Mouse (Mus musculus) bone marrow macrophage, adult 2 months (primary cell): ENCODE measurements around the gene Tprgl. TPM values are rescaled to one million over a fixed set of nuclear protein-coding genes. Genes with fewer than 3 reads are reported as not detected.

Source experiments
- H3K27ac ChIP-seq: 2 replicates; pipeline ENCODE4 v1.5.1; 2012; ENCODE audit warnings: low read depth, low read length; ENCODE audit not compliant: insufficient read depth
- H3K4me1 ChIP-seq: 2 replicates; pipeline ENCODE4 v1.6.1; 2012; ENCODE audit warnings: low read length; ENCODE audit not compliant: control insufficient read depth, insufficient read depth
- H3K4me3 ChIP-seq: 2 replicates; pipeline ENCODE4 v1.5.1; 2012; ENCODE audit warnings: mild to moderate bottlenecking, low read length, moderate library complexity; ENCODE audit not compliant: insufficient read depth
- CTCF ChIP-seq: IDR thresholded peaks from 2 replicates; pipeline ENCODE4 v1.5.1; 2012; ENCODE audit warnings: low read depth, mild to moderate bottlenecking, low read length, moderate library complexity
- POLR2A ChIP-seq: IDR thresholded peaks from 2 replicates; pipeline ENCODE4 v1.6.1; 2012; ENCODE audit warnings: mild to moderate bottlenecking, low read depth, low read length, borderline replicate concordance
- polyA plus RNA-seq: library from polyadenylated mRNA; stranded (reverse); fragments of >200 nt; gene quantifications from 2 replicates; pipeline ENCODE4 v1.2.4, GENCODE M21; 2012; ENCODE audit not compliant: missing spikeins, insufficient read depth, insufficient read length

The Tprgl gene
- polyA plus RNA-seq, 1 experiment, result 127 TPM

DNA sequence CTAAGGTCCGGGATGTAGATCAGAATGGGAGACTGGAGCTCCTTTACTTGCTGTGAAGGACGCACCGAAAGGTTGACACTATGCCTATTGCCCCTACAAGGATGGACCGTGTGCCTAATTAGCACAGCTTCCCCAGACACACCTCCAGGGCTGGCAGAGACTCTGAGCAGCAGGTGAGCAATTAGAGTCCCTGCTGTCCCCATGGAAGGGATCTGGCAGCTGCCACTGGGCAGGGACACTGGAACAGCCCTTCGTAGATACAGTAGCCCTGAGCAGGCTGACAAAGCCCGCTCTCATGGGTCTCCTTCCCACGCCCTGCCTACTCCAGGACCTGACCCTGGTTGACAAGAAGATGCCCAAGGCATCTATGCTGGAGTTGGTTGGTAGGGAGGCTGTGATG, 38.1 kb downstream of the Tprgl start:
- TF ChIP-seq POLR2A (no peak), CTCF (no peak)
- no peak overlapping the region for H3K27ac ChIP-seq
- H3K4me1 ChIP-seq, result peaks cover 3% of the 10 kb centered on the region; the same call in 1 of the 2 replicates
- H3K4me3 ChIP-seq, result no peak overlapping the region

DNA sequence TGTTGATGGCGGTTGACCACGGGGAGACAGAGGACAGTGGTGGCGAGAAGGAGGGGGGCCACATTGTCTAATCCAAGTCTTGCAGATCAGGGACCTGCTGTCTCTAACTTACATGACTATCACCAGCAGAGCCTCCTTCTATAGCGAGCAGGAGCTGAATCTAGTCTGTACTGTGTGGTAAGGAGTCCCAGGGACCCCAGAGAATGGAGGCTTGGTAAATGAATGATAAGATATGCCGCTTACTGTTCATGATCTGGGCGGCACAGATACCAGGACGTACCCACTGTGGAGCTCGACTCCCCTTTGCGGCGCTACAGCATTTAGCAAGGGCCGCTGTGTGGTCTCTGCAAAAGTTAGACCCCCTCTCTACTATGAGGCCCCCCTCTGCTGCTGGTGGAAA, 38.7 kb downstream of the Tprgl start:
- no peak overlapping the region for H3K27ac ChIP-seq
- no peak overlapping the region for H3K4me3 ChIP-seq

DNA sequence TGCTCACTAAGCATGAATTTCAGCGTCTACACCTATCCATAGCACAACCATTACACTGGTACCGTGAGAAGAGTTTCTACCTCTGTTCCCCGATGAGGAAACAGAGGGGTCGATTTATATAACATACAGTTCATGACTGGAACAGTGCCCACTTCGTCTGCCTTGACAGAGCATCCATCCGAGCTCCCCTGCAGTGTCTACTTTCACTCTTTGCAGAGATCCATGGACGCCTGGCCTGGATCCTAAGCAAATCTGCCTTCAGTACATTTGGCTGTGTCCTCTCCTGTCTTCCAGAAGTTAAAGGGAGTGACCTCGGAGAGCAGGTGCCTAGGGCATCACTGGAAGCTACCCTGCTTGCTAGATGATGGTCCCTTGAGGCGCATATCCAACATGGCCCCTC, 41.3 kb downstream of the Tprgl start:
- TF ChIP-seq POLR2A (no peak), CTCF (no peak)
- Histone ChIP-seq H3K27ac (no peak overlapping the region), H3K4me3 (no peak overlapping the region), H3K4me1 (peaks cover under 1% of the 10 kb centered on the region; the same call in 1 of the 2 replicates)

More for the DNA sequence above, 38.7 kb downstream of the Tprgl start:
- peaks cover 3% of the 10 kb centered on the region; the same call in 1 of the 2 replicates for H3K4me1 ChIP-seq
- no peak for TF ChIP-seq CTCF
- no peak for TF ChIP-seq POLR2A

DNA sequence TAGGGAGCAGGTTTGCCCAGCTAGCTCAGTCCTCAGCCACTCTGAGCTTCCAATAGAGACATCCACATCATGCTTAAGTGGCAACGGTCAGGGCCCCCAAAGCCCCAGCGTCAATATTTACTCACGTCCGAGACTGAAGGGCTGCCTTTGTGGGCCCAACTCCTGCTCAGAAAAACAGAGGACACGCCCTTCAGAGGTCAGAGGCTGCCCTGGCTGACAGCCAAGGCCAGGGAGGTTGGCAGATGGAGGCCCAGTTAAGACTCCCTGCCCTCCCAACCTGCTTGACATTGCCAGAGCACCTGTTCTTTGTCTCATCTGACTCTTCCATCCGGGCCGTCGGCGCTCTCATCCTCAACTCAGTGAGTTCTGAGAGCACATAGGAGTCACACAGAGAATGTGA, 41.7 kb downstream of the Tprgl start:
- Histone ChIP-seq H3K27ac (no peak overlapping the region), H3K4me1 (no peaks in the 10 kb centered on the region), H3K4me3 (no peak overlapping the region)
- TF ChIP-seq POLR2A, result no peak
- TF ChIP-seq CTCF, result no peak

DNA sequence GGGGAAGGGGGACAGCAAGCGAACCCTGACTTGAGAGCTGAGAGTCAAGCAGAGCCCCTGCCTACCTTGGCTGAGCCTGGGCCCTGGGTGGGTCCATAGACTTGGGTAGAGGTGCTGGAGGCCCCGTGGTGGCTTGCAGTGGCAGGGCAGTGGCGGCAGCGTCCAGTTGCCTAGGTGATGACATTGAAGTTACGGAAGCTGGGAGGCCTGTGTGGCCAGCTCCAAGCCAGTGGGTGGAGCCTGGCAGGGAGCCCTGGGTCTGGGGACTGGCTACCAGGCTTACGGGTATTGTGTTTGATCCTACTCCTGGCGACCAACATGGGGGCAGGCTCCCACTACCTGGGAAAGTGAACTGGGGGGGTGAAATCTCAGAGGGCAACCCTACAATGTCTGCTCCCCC, 44.0 kb downstream of the Tprgl start:
- H3K27ac ChIP-seq, result no peak overlapping the region
- no peaks in the 10 kb centered on the region for H3K4me1 ChIP-seq
- TF ChIP-seq POLR2A, result no peak
- TF ChIP-seq CTCF, result no peak
- H3K4me3 ChIP-seq, result no peak overlapping the region

DNA sequence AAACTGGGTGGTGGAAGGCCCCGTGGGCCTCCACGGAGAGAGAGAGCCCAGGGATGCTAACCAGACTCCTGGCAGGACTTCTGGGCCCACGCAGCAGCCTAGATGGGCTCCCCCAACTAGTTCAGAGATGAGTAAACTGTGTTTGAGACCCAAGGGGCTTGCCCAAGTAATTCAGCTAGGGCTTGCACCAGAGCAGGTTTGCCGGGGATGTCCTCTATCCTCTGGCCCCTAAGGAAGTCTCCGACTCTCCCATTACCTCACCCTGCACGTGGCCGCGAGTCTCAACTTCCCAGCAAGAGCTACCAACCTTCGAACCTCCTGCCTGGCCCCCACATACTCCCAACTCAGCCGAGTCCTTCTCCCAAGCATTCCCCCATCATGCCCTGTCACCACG, 50.6 kb downstream of the Tprgl start:
- TF ChIP-seq POLR2A, result no peak
- no peak for TF ChIP-seq CTCF
- no peak overlapping the region for H3K27ac ChIP-seq
- no peaks in the 10 kb centered on the region for H3K4me1 ChIP-seq
- H3K4me3 ChIP-seq, result no peak overlapping the region

DNA sequence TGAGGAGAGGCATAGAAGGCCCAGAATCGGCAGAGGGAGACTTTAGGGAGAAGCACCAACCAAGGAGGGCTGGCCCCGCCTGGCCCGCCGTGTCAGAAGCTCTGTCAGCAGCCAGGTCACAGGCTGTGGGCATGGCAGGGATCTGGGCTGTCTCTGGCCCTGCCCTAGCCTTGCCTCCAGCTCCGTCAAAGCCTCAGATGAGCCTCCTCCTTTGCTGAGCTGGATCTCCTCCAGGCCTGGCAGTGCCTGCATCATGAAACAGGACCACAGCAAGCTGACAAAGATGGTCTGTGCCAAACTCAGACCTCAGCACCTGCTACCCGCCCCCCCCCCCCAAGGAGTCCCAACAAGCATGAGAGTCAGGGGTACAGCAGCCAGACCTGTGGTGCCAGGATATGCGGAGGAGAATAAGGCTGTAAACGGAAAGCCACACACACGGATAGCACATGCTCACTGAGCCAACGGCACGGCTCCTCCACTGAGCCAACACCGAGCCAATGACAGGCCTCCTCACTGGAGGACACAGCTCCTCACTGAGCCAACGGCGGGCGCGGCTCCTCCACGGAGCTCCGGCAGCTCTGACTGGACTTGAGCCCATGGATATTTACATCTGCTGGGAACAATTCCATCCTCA, 51.1 kb downstream of the Tprgl start:
- Histone ChIP-seq H3K27ac (no peak overlapping the region), H3K4me1 (no peaks in the 10 kb centered on the region), H3K4me3 (no peak overlapping the region)
- no peak for TF ChIP-seq POLR2A
- no peak for TF ChIP-seq CTCF

Other genes starting within 250 kb of the Tprgl start
- gene A430005L14Rik, start 203.4 kb downstream of the Tprgl start, polyA plus RNA-seq, result 23.6 and 32.6 TPM in 2 replicates
- gene Dffb, start 185.5 kb downstream of the Tprgl start, polyA plus RNA-seq, result 5.5 and 10.1 TPM in 2 replicates
- 8.8 and 9.3 TPM in 2 replicates for gene Cep104, start 185.5 kb downstream of the Tprgl start, polyA plus RNA-seq
- 25.0 and 26.2 TPM in 2 replicates for gene Lrrc47, start 148.9 kb downstream of the Tprgl start, polyA plus RNA-seq
- 0.70 TPM in 1 of 2 replicates, not detected in the other for gene Smim1, start 134.4 kb downstream of the Tprgl start, polyA plus RNA-seq
- not detected in 2 replicates for gene Ccdc27, start 118.0 kb downstream of the Tprgl start, polyA plus RNA-seq
- gene Trp73, start 20.5 kb downstream of the Tprgl start, polyA plus RNA-seq, result not detected in 2 replicates
- gene Wrap73, start 18.3 kb downstream of the Tprgl start, polyA plus RNA-seq, result 10.0 and 12.7 TPM in 2 replicates
- gene Megf6, start 10.1 kb upstream of the Tprgl start, polyA plus RNA-seq, result not detected in 2 replicates
- gene Arhgef16, start 141.0 kb upstream of the Tprgl start, polyA plus RNA-seq, result not detected in 2 replicates
- gene B230104I21Rik, start 175.5 kb upstream of the Tprgl start, polyA plus RNA-seq, result not detected in 2 replicates